Comparison of ENCODE assay signal across 8 mouse cellular contexts in genomic region chr1:134803286-134804117, GRCm38 (mm10).
DNase-seq lines count a peak whose midpoint lies in the region; ATAC-seq lines count a peak whose summit lies in the region.

No protein-coding gene starts in this region.

- H3K4me2 ChIP-seq in heart, embryonic 13.5 days, result peak overlapping the region; percentile 67

- peak overlapping the region; percentile 55 for H3K4me3 ChIP-seq in brown adipose tissue, adult 24 weeks (ENCODE audit: insufficient read depth, low read depth, low read length)
- H3K4me3 ChIP-seq in heart, embryonic 13.5 days, result peak overlapping the region; percentile 48

- H3K27me3 ChIP-seq in heart, embryonic 13.5 days (replicated peaks), result no peaks in the 10 kb centered on the region

- peaks cover 15% of the 10 kb centered on the region for H3K36me3 ChIP-seq in heart, embryonic 13.5 days

- peaks cover 16% of the 10 kb centered on the region; the same call in 1 of the 2 replicates for H3K4me1 ChIP-seq in brown adipose tissue, adult 24 weeks (ENCODE audit: control insufficient read depth, insufficient read depth, insufficient read length, low read length)
- peaks cover 71% of the 10 kb centered on the region for H3K4me1 ChIP-seq in heart, embryonic 13.5 days

- H3K9me3 ChIP-seq in heart, embryonic 13.5 days, result no peaks in the 10 kb centered on the region

- H3K9ac ChIP-seq in heart, embryonic 13.5 days, result peak overlapping the region; percentile 81

- ATAC-seq in heart, embryonic 13.5 days (ENCODE audit: extremely low read depth, insufficient number of reproducible peaks, low FRiP score, low TSS enrichment), result no peak
- ATAC-seq in monocyte, adult 5-6 weeks (replicated peaks; ENCODE audit: insufficient number of reproducible peaks, low FRiP score, low TSS enrichment, poor library complexity, severe bottlenecking), result peak; percentile 50; the same call in 1 of the 2 replicates
- ATAC-seq in CD4-positive, CD25-positive, alpha-beta regulatory T cell, adult 4 months, result no peak
- ATAC-seq in megakaryocyte-erythroid progenitor cell, adult 5-6 weeks (replicated peaks; ENCODE audit: low FRiP score, low TSS enrichment, poor library complexity, severe bottlenecking), result no peak

- 29% methylated on average over 16 of the region's 16 CpGs for WGBS in heart, embryonic 13.5 days

- H3K27ac ChIP-seq in brown adipose tissue, adult 24 weeks (replicated peaks; ENCODE audit: low read depth, low read length), result peak overlapping the region; percentile 98
- peak overlapping the region; percentile 98 for H3K27ac ChIP-seq in heart, embryonic 13.5 days (replicated peaks)

- peak; percentile 12 for DNase-seq in layer of hippocampus, adult 11-12 months (ENCODE audit: low spot score)
- DNase-seq in layer of hippocampus, adult 18-20 months (ENCODE audit: low spot score in 2 of 2), result no peak
- peak; percentile 64 to 74 for DNase-seq in kidney, postnatal 4 days

Comparison
In these comparisons a context has a peak if more than half of its experiments do, and no peak if none do; other contexts are left out.
1. DNase-seq: peak in layer of hippocampus, adult 11-12 months (single experiment) and kidney, postnatal 4 days (2 of 2); none in layer of hippocampus, adult 18-20 months (0 of 2).